Mouse (Mus musculus): Measurements from ENCODE around the gene Syt6.
"Not testable (repeated sequence)": the region's sequence is repeated elsewhere in the genome, so short reads cannot be mapped to it uniquely, and the experiment has no call there.

The Syt6 gene

DNA sequence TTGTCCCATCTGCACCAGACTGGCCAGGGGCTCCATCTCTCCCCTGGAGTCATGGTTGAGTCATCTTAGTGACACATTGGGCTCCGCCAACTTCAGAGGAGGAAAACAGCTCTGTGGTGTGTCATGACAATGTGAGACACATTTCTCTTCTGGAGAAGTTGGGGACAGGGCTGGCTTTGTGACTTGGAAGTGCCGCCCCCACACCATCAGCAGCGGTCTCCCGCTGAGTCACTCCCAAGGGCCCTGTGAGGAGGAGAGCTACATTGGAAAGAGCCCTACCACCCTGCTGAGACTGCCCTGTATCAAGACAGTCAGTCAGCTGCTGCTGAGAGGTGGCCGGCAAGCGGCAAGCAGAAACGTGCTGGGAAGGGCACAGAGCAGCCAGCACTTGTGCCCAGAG is 26.0 kb downstream of the Syt6 start:
- in situ Hi-C loops (cut with MboI), result no loop called here

DNA sequence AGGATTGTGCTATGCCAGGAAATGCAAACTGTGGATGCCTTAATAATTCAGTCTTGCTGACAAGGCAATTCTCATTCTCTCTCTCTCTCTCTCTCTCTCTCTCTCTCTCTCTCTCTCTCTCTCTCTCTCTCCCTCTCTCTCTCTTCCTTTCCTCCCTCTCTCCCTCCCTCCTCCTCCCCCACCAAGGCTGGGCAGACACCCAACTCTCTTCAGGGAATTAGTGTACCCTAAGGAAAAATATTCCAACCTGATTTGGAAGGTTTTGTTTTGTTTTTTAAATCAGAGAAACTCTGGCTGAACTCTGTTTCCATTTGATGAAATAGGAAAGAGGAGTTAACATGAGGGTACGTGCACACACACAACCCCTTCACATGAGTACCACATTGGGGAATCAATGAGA is 26.5 kb downstream of the Syt6 start:
- in situ Hi-C loops (cut with MboI), result no loop called here

DNA sequence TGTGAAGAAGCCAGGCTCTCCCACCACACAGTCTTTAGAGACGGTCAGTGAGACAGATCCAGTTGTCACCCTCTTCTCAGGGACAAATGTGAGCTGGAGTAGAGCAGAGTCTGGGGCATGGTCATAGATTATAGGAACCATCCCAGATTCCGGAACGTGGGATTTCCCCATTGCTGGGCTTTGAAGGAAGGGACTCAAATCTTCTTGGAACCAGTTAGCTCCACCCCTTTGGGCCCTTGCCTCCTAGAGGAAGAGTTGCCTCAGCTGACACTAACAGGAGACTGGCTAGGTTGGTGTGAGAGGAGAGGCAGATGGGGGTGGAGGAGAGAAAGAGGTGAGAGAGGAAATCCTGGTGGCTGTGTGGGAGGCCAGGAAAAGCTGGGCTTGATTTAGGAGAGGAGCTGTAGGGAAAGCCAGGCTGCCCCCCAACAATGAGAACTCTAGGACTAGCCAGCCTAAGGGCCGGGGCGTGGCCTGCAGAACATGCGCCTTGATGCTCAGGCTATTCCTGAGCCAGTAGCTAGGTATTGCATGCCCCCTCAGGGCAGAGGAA is 31.1 kb downstream of the Syt6 start:
- in situ Hi-C loops (cut with MboI), result no loop called here

DNA sequence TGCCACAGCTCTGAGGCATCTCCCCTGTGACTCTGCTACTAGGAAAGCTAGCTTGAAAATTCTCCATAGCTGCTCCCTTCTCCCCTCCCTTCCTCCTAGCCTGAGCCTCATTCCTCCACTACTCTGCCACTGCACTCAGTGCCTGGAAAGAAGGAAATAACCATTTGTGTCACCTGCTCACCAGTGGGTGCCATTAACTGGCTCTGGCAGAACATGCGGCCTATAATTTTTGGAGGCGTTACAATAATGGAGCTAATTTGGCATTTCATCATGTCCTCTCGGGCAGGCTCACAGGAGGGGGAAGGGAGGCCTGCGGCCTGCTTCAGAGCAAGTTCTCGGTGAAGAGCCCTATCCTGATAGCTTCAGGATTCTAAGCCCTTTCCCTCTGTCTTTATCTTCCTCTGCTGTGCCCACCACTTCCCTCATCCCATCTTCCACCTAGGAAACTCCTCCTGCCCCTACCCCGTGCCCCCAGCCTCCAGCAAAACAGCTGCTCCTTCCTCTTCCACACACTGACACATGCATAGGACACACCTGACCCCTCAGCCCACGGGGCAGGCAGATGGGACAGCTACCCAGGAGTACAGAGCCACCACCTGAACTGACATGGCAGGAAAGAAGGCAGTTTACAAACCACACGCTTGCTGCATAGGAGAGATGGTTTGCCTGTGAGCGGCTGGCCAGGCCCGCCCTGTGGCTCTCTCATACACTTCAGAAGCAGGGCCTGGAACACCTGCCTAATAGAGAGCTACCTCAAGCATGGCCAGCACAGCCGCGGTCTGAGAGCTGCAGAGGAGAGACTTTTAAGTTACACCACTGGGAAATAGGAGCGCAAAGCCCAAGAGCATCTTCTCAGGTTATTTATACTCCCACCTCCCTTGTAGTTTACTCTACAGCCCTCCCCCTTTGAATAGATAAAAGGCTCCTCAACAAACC is 31.9 kb downstream of the Syt6 start:
- in situ Hi-C loops (cut with MboI), result no loop called here

DNA sequence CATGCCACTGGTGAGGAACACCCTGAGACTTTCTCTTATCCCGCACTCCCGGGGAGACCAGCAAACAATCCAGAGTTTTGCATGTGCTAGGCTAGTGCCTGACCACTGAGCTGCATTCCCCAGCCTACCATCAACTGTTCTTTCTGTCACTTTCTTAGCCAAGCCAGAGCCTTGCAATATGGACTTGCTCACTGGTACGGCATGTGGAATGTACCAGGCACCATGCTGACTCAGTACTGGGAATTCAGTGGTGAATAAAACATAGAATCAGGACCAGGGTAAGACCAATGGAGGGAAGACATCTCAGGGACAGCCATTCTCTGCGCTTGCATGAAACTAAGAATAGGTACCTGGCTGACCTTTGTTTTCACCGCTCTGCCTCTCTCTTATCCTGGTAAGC is 35.2 kb downstream of the Syt6 start:
- in situ Hi-C loops (cut with MboI), result no loop called here

DNA sequence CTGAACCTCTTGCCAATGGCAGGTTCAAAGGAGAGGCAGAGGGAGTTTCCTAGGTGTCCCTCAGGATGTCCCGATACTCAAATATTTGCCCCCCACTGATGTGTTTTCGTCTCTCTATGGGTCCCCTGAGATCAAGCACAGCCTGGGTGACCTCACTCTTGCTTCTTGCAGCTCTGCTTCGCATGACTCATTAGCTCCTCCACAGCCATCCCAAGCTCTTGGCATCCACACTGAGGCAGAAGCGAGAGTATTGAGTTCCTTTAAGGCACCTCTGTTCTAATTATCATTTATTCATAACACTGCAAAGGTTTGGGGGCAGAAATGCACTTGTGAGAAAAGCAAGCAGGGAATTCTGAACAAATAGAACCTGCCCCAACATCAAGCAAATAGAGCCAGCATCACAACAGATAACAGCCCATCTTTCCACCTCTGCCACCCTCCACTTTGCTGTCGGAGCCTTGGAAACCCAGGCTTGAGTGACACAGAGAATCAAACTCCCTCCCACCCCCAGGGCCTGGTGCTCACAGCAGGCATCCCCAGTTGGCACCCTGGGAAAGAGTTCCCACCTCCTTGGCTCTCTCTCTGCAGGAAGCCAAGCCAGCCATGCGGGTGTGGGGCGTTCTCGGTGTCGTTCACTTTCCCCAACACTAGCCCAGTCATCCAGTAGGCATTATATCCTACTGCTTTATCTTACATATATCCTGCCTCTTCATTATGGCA is 37.8 kb downstream of the Syt6 start:
- in situ Hi-C loops (cut with MboI), result no loop called here

DNA sequence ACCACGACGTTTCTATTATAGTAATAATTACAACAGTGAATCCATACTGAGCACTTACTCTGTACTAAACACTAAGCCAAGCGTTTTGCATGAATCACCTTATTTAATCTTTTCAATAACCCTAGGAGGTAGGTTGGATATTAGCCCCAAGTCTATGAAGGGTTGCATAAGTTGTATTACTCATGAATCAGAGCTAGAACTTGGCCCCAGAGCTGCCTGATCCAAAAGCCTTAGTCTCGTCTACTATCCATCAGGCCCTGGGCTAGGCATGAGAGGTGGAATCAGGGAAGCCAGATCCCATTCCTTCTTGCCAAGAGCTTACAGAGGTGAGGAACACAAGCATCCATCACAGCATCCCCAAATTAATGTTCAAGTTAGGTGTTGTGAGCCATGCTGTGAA is 40.6 kb downstream of the Syt6 start:
- in situ Hi-C loops (cut with MboI), result no loop called here

DNA sequence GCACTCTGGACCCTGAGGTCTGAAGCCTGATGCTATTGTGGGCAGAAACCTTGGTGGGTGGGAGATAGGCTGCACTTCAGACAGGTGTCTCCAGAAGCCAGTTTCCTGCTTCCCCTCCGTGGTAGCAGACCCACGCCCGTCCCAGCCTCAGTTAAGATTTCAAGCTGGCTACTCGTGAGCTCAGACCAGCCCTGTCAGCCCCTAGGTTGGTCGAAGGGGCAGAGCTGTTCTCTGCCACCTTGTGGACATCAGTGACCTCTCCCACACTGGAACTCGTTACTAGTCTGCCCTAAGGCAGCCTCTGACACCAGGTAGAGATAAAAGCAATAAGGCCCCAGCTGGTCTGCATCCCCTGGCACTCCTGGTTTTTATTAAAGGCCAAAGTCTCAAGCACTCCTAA is 42.0 kb downstream of the Syt6 start:
- in situ Hi-C loops (cut with MboI), result no loop called here

DNA sequence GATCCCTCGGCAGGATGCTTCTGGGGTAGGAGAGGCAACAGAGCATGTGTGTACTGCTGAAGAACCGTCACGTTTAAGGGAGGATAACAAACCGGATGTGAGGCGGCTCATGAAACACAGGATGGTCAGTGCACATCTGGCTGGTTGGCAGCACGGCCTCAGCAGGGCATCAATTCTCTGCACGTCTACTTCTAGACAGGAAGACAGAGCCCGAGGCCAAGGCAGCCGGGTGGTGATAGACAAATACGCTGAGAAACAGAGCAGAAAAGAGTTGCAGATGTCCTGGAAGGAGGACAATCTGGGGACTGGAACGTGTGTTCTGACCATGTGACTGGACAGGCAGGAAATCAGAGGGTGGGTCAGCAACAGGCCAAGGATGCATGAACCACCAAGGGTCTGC is 45.1 kb downstream of the Syt6 start:
- in situ Hi-C loops (cut with MboI), result no loop called here

DNA sequence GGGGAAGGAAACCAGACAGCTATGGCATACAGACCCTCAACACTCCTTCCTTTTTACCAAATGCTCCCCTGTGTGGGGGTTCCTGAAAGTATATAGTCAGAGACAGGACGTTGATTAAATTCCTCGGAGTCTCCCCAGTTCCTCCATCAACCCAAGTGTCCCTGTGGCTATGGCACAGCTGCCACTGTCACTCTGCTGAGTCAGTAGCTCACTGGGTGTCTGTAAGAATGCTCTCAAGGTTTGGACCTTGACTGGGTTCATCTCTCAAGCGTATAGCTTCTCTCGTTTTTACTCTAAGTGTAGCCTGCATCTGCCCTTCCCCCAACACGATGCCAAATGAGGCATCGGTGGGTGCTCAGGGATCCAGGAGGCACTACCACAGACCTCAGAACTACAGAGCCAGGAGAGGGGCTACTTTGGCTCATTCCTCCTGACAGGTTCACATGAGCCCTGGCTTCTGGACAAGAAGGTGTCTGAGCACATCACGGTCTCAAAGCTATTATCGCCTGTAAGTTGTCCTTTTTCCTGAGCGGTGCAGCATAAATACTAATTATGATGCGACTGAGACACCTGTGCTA is 49.0 kb downstream of the Syt6 start:
- in situ Hi-C loops (cut with MboI), result no loop called here

DNA sequence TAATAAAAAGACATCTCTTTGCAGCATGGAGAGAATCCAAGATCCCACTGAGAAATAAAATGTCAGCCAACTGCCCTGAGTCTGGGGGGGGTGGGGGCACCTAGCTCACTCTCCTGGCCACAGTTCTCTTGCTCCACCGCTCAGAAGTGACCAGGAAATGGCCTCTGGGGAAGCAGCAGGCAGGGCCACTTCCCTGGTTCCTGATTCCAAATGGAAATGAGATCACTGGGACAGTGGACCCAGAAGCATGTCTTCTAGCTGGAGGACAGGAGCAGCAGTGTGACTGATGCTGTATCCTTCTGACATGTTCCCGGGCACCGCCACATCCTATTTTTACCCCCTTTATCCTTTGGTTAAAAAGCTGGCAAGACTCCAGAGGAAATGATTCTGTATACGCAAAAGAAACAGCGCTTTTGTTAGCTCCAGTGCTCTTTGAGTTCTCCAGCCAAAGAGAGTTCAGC is 49.6 kb downstream of the Syt6 start:
- in situ Hi-C loops (cut with MboI), result no loop called here

DNA sequence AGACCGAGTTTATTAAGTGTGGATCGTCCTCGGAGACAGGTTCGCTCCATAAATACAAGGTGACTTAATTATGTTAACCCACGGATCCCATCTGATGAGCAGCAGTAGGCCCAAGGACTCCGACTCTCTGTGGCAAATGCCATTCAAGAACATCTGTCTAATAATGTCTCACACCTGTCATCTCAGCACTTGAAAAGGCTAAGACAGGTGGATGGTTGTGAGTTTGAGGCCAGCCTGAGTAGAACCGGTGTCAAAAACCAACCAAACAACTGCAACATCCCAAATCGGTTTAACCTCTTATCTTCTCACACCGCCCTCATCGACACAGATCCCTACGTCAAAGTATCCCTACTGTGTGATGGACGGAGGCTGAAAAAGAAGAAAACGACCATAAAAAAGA is 50.1 kb downstream of the Syt6 start:
- in situ Hi-C loops (cut with MboI), result no loop called here

DNA sequence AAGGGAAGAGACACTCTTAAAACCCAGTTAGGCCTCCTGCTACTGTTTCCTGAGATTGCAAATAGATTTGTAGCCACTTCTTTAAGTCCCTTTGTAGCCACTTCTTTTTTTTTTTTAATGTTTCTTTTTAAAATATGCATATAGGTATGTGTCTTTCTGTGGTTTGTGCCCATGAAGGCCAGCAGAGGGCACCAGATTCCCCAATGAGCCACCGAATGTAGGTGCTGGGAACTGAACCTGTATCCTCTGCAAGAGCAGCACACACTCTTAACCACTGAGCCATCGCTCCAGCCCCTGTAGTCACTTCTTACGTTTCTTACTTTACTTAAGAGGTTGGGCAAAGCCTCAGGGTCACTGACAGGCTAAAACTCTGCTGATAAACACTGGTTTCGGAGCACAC is 51.5 kb downstream of the Syt6 start:
- in situ Hi-C loops (cut with MboI), result no loop called here

DNA sequence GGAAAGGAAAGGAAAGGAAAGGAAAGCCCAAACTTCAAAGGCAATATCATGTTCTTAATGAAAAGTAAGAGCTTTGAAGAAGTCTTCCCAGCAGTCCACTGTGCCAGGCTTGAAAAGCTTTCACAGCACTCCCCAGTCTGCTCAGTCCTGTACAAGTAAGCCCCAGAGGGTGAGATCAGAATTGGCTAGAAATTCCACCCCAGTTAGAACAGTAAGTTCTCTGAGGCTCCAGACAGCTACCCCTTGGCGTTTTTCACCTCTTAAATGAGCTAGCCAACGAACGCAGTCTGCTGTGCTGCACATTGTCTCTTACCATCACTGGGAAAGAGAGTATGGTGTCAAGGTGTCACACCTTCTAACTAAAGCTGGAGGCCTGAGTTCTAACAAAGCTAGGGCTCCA is 52.6 kb downstream of the Syt6 start:
- in situ Hi-C loops (cut with MboI), result no loop called here

DNA sequence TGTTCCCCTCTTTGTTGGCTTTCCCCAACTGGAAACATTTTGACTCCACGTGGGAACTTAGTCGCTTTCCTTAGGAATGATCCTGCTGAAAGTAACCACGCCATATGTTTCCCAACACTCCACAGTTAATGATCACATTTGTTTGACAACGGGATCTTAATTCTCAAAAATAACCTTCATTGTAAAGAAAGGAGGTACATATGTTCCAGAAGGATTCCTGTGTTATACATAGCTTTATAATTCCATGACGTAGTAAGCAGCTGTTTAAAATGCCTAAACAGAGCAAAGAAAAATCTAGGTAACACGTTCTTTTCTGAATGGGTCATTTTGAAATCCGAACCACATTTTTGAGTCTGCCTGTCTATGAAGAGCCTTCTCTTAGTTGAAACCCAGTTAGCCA is 58.1 kb downstream of the Syt6 start:
- in situ Hi-C loops (cut with MboI), result no loop called here

DNA sequence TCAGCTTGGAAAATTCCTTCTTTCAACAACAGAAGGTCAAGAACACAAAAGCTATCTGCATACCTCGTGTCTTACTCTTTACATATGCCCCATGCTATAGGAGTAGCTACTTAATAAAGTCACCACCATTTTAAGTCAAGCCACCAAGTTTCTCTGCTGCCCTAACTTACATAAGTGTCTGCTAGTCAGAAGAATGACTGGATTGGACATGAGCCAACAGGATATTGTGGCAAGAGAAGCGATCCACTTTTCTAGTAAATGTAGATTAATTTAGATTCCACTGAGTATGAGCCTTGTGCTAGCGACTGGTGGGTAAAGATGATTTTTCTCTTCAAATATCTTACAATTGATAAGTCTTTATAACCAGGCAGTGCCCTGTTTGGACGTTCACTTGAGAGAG is 58.8 kb downstream of the Syt6 start:
- in situ Hi-C loops (cut with MboI), result no loop called here

DNA sequence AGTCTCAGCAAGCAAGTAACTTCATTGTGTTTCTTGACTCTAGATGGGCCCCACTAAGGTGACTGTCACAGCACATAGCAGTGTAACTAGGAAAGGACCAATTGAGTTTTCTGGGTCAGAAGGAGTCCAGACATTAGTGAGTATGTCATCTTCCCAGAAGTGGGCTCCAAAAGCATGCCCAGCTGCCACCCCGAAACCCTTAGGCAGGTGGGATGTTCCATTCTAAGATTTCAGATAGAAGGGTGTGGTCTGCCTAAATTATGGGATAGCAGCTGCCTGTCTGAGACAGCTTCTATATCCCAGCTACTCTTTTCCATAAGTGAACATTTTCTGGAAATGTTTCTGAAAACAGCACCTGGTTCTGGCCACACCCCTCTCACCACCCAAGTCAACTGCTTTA is 59.2 kb downstream of the Syt6 start:
- in situ Hi-C loops (cut with MboI), result no loop called here

DNA sequence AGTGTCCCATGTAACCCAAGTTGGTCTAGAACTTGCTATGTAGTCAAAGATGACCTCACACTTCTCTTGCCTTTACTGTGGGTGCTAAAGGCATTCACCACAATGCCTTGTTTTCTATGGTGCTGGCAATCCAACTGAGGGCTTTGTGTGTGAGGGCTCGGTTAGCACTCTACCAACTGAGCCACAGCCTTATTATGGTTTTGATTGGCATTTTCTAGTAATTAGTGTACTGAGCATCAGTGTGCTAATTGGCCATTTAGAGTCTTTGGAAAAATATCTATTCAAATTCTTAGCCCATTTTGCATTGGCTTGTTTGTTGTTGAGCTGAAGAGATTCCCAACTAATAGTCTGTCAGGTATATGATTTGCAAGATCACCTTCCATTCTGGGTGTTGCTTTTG is 62.6 kb downstream of the Syt6 start:
- in situ Hi-C loops (cut with MboI), result no loop called here

DNA sequence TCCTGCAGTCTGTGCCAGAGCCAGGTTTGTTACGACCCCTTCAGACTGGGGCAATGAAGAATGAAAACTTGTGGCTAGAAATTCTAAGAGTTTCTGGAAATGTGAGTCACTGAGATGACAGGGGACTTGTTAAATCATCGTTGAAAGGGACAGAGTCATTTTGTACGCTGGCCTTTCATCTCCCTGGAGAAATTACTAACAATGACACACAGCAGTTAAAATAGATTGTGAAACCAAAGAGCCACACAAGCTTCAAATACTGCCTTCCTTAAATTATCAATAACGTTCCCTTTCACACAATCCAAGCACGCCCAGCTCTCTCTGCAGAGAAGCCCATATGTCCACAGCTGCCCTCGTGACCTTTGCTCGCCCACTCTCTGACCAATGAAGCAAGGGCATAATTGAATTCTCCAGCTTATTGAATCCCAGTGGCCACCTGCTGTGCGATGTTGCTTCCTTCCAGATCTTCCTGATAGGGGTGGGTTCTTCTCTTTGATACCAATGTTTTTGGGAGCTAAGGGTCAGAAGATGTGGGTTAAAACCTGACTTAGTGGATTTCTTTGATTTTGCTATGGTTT is 65.3 kb downstream of the Syt6 start:
- in situ Hi-C loops (cut with MboI), result no loop called here

DNA sequence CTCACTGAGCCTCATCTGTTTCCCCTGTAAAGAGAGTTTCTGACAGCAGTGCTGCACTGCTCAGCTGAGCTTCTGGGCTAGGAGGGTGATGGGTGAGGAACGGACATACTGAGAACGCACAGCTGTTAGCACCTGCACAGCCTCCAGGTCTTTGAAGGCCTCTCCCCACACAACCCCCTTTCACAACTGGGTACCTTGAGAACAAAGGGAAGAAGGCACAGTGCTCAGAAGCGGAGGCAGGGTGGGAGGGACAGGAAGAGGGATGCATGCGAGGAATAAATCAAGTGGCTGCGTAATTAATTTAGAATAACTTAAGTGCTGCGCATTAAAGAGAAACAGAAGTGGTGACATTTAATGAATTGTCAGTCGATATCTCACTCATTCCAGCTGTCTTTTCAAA is 66.3 kb downstream of the Syt6 start:
- in situ Hi-C loops (cut with MboI), result no loop called here

DNA sequence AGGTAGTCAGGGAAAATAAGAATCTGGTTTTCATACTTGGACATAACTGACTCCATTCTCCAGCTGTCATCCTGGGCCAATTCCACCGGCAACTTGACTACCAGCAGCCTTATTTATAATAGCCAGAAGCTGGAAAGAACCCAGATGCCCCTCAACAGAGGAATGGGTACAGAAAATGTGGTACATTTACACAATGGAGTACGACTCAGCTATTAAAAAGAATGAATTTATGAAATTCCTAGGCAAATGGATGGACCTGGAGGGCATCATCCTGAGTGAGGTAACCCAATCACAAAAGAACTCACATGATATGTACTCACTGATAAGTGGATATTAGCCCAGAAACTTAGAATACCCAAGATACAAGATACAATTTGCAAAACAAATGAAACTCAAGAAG is 70.9 kb downstream of the Syt6 start, which contains the start of gene Atg4a-ps:
Gene Atg4a-ps, minus strand, starts transcription at position 101 of the 400 bp plus-strand sequence.
- in situ Hi-C loops (cut with MboI), result not testable (repeated sequence)
